Mouse (Mus musculus) cerebellum, postnatal 25 days (tissue): Measurements from ENCODE around the gene Cttnbp2nl.

ENCODE experiments used
- DNase-seq, 2 experiments: peaks; one replicate each; pipeline ENCODE4 v3.0.0; 2021; ENCODE audit warnings: mixed read lengths in 2 of 2

The Cttnbp2nl gene

GRCm38 (mm10) chr3:104963331-104964276, 89.3 kb downstream of the Cttnbp2nl start:
- no peak for DNase-seq

DNA sequence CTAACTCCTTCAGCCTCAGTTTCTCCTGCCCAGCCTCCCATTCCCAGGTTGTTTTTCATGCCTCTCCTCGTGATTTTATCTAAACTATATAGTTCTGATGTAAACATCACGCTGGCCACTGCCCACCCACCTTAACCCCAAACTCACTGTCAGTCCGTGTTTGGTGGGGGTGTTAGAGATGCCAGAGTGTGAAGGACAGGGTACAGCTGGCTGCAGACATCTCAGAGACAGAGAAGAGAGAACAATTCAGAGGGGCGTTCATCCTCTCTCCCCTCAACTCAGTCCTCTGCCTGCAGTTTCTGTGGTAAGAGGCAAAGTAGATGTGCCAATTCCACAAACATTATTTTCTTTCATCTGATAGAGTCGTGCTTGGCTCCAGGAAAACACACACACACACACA, 90.1 kb downstream of the Cttnbp2nl start:
- DNase-seq, result no peak

DNA sequence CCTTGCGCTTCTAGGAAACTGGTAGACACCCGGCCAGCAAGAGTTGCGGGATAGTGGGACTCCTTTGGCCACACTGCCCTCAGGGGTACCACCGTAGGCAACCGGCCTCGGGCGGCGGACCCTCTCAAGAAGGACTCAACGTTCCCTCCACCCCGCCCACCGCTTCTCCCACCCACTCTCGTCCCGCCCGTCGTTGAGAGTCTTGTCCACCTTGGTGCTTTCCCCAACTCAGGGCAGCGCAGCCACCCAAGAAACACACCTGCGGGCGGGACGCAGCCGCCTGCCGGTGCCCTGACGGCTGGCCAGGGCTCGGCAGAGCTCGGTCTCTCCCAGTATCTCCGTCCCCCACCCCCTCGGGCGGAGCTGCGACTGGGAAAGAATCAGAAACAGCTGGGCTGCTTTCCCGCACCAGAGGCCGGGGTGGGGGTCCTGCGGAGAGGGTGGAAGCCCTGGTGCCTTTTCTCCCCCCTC, 90.8 kb downstream of the Cttnbp2nl start:
- DNase-seq, result no peak

GRCm38 (mm10) chr3:104961066-104962059, 91.6 kb downstream of the Cttnbp2nl start, which contains the start of gene Wnt2b:
Gene Wnt2b, minus strand, starts transcription at chr3:104961921.
- no peak for DNase-seq

GRCm38 (mm10) chr3:104960026-104961000, 92.6 kb downstream of the Cttnbp2nl start:
- no peak for DNase-seq

DNA sequence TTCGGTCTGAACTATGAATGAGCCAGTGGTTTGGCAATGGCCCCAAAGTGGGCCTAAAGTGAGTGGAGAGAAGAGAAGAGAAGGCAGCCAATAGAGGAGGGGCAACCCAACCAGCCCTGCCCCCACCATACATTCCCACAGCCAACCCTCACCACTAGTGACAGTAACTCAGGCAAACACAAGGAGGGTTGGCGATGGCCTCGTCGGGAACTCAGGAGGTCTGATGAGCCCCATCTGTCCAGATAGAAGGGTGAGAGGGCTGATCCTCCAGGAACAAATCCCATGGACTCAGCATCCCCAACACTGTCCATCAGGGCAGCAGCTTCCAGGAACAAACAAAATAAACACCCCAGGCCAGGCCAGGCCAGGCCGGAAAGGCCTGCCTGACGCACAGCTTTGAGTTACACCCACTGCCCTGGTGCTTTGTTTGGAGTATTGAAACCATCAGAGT, 96.8 kb downstream of the Cttnbp2nl start:
- DNase-seq, result no peak

DNA sequence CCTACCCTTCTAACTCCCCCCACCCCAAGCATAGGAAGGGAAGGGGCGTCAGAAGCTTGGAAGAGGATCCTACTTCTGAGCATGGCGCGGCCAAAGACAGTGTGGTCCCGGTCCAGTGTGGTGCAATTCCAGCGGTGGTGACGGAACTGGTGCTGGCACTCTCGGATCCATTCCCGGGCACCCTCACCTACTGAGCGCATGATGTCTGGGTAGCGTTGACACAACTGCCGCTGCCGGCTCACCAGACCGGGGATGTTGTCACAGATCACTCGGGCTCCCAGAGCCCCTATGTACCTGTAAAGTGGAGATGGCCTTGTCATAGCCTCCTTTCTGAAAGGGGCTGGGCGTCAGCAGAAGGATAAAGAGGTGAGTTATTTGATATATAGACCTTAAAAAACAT, 98.4 kb downstream of the Cttnbp2nl start:
- no peak for DNase-seq

GRCm38 (mm10) chr3:104954137-104954536, 98.8 kb downstream of the Cttnbp2nl start:
- DNase-seq, result no peak

DNA sequence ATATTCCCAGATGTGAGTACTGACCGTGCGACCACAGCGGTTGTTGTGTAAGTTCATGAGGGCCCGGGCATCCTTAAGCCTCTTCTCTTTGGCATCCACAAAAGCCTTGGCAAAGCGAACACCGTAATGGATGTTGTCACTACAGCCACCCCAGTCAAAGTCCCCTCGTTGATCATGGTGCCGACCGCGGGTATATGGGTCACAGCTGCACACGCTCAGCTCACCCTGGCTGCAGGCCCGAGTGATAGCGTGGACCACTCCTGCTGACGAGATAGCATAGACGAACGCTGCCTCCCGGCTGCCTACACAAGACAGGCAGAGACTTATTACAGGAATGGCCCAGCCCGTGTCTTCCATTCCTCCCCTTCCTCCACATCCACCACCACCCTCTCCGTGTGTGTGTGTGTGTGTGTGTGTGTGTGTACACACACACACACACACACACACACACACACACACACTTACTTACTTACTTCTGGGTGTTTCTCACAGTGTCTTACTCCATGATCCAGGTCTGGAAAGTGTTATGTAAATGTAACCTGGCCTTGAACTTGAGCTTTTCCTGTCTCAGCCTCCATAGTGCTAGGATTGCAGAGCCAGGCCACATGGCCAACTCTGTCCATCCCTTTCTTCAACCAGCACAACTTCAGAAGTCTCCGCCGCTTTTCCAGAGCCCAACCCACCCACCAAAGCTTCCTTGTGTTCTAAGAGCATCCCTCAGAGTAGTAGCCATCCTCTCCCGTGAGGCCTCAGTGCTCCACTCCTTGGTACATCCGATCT, 99.9 kb downstream of the Cttnbp2nl start:
- no peak for DNase-seq
